Mouse (Mus musculus) brain, embryonic 14.5 days (tissue): ENCODE measurements at regions not wholly inside any gene's neighbourhood (a gene's known extent, or its start where the extent isn't known, plus 50 kb on each side); places are given as distances from the start of the nearest gene placed in this dataset.

Experiments
- CTCF ChIP-seq: fragments of 200-500 bp; IDR thresholded peaks from 2 replicates; pipeline ENCODE4 v1.5.1; 2012; ENCODE audit warnings: inconsistent platforms, mild to moderate bottlenecking, moderate library complexity, borderline replicate concordance; ENCODE audit not compliant: insufficient read depth, insufficient read length; ENCODE audit errors: extremely low read depth
- POLR2A ChIP-seq: fragments of 200-500 bp; IDR thresholded peaks from 2 replicates; pipeline ENCODE4 v1.6.1; 2012; ENCODE audit warnings: mild to moderate bottlenecking, inconsistent platforms, borderline replicate concordance; ENCODE audit not compliant: poor library complexity, insufficient read depth, insufficient read length, severe bottlenecking; ENCODE audit errors: extremely low read depth

DNA sequence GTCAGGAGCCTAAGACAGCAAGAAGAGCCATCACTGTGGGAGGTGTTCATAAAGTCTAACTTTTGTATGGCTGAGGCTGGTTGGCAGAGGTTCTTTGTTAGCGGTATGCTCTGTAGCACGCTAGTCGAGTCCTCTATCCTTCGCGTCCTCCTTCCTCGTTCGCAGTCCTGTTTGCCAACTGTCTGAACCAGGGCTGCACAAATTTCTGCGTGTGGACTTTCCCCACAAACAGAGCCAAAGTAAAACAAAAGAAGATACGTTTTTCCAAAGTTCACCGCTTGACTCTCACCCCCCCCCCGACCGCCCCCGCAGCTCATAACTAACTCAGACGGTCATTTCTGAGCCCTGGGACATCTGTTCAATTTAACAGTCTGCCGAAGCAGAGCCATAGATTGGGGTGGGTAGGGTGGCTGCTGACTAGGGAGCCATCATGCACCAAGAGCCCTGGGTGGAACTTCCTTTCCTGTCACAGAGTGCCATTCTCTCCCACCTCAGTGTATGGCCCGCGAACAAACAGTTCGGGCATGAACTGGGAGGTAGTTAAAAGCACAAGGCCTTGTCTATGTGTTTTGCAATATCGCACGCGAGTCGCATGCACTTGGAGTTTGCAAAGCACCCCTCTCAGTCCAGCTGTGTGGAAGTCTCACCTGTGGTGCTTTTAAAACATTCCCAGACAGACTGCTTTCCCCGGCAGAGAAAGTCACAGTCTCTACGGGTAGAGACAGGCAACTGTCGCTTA, 63.0 kb upstream of the Map3k1 start:
- TF ChIP-seq CTCF (no peak), POLR2A (no peak)
